Mouse (Mus musculus) heart, adult 8-10 months (tissue): ENCODE results near the gene Syt7. TPM values are rescaled to one million over a fixed set of nuclear protein-coding genes. Genes with fewer than 3 reads are reported as not detected.

ENCODE experiments used
- DNase-seq: peaks from one replicate; pipeline ENCODE4 v3.0.0; 2022; ENCODE audit warnings: low spot score
- total RNA-seq, 4 experiments: library from RNA; stranded (reverse); gene quantifications; 2 replicates each; pipeline ENCODE4 v1.2.4; 2022

Syt7 gene
- total RNA-seq, 4 experiments from 2014 or later, result 33.2 to 39.1 (median 35.8) TPM

DNA sequence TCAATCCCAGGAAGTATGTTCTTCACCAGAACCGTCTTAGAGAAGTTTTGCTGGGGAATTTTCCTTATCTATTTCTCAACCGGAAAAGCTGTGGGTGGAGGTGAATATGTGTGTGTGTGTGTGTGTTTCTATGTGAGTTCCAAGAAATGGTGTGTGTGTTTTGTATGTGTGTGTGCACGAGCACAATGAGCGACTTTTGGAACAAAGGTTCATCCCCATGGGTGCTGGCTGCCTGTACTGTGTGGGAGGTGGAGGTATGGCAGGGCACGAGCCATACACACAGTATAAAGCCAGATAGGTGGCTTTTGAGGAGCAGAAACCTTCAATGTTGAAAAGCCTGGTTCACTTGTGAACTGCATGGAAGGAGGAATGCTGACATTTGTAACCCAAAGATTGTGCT is 1.2 kb upstream of the Syt7 start:
- no peak for DNase-seq

DNA sequence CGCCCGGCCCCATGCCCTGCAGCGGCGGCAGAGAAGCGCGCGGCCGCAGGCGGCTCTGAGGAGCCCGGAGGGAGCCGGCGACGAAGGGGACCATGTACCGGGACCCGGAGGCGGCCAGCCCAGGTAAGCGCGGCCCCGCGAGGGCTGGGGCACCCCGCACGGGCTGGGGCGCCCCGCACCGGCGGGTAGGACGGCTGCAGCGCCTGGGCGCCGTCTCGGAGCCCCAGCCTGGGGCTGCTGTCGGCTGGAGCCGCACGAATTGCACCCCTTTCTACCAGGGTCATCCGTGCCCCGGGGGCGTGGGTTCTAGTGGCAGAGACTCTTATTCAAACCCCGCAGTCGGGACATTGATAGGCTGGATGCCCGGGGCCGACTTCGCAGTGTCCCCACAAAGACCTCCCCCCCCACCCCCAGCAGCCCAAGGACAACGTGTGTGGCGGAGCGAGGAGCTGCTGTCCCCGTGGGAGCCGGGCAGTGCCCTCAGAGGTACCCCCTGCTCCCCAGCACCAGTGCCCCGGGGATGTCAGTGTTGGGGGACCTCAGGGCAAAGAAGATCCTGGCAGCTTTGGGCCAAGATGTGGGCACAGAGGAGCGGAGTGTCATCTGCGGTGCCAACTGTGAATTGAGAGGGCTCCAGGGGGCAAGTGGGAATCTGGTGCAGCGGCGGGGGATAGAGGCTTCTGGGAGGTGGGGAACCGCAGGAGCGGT is 655 bp downstream of the Syt7 start:
- DNase-seq, result no peak

DNA sequence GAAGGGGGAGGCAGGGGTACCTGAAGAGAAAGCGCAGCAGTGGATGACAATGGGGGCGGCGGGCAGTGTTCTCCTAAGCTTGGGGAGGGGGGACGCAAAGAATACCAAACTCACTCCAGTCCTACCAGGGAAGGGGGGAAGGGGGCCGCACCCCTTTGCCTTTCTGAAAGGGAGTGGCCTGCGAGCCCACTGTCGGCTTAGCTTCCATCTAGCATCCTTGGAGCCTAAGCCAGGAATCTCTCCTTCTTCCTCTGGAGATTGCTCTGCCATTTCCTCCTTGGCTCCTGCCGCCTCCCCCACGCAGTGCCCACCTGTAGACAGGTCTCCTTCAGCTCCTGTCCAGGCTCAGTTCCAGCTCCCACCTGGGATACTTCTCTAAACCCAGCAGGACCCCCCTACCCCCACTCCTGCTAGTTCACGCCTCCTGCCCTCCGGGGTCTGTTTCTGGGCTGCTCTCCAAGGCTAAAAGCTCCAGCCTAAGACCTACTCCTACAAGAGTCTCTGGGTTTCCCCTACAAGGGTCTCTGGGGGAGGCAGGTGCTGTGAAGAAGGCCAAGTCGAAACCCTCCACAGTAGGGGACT is 1.3 kb downstream of the Syt7 start:
- DNase-seq, result no peak

DNA sequence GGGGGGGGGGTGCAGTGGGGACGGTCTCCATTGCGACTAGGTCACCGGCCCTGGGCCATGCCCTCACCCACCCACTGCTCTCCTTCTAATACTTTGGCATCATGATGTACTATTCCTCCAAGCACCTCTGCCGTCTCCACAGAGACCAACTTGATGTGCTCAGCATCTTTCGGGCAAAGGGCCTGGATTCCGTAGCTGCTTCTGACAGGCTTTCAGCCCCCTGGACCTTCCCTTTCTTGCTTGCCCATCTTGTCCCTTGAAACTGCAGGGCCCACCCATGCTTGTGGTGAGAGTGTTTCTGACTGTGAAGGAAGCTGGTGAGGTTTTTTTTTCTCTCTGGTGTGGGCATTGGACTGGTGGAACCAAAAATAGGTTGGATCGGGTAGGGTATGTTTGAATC is 2.1 kb downstream of the Syt7 start:
- DNase-seq, result no peak

DNA sequence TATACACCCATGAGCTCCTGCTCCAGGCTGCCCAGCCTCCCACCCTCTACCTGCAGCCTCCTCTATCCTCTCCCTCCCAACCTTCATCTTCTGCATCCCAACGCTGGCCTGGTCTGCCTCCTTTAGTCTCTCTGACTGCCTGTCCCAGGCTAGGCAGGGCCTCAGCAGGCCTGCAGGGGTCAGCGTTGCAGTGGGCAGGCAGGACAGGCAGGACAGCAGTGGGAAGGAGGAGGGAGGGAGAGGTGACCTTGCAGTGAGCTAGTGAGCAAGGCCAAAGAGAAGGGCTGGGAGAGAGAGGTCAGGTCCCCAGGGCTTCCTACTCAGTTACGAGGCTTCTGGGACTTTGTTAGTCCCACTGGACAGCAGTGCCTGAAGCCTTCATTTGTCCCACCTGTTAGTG is 3.1 kb downstream of the Syt7 start:
- peak; percentile 44 for DNase-seq

DNA sequence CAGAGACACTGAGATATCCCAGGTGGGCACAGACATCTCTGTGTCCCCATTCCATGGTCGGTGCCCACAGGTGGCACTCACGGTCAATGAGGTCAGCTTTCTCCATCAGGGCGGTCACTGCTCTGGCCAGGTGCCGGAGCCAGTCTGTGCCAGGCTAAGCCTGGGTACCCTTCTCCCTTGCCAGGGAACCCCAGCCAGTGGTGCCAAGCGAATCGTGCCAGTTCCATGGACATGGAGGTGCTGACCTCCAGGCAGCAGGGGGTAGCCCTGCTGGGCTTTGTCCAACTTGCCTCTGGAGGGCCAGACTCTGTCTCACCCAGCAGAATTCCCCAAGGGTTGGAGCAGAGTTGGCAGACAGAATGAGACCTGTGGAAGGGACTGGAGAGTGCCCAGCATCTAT is 4.6 kb downstream of the Syt7 start:
- DNase-seq, result peak; percentile 49

DNA sequence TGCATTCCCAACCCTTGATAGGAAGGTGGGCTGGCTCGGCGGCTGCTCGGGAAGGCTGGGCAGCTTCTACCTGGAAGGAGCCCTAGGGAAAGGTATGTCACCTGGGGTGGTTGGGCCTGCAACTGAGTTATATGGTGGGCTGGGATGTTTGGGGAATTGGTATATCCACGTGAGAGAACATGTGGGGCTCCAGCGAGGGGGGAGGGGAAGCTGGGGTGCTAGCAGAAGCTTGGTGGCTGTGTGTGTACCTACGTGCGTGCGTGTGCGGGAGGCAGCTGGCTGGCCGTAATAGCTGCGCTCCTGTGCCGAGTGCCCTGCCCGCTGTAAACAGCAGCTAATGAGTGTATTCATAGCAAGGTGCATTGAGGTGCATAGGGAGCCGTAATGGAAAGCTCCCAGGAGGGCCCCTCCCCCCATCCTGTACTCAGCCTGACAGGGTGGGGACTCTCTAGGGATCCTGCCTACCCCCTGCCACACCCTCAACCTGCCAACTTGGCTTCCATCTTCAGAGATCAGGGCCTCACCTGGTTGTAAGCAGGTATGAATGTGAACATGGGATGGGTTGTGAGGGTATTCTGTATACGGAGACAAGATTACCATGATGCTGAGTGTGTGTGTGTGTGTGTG is 5.1 kb downstream of the Syt7 start:
- no peak for DNase-seq

DNA sequence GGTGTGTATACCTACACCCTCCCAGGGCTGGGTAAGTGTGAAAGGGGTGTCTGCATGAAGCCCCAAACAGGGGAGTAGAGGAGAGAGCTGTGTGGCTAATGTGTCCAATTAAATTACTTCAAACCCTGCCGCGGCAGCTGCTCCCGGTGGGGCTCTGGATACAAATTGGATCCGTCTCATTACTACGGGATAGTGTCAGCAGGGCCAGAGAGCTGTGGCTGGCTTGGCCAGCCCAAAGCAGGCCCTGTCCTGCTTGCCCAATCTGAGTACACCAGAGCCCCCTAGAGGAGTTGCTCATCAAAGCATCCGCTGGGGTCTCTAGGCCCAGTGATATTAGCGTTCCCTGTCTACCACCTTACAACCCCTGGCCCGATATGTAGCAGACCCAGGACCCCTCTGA is 6.3 kb downstream of the Syt7 start:
- DNase-seq, result no peak

DNA sequence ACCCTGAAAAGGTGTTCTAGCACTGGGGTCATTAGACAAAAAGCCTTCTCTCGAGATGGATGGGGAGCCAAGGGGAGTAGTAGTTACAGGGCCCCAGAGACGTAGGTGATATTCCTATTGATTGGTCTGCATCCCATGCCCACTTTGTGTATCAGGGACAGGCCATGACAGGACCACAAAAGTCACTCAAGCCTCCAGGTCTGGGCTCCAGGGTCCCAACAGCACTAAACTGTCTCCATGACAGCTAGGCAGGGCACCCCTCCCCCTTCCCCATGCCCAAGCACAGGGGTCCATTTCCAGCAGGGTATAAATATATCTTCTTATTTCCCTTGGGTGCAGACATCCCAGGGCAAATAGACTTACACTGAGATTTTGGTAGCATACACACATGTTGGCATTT is 8.1 kb downstream of the Syt7 start:
- DNase-seq, result no peak

DNA sequence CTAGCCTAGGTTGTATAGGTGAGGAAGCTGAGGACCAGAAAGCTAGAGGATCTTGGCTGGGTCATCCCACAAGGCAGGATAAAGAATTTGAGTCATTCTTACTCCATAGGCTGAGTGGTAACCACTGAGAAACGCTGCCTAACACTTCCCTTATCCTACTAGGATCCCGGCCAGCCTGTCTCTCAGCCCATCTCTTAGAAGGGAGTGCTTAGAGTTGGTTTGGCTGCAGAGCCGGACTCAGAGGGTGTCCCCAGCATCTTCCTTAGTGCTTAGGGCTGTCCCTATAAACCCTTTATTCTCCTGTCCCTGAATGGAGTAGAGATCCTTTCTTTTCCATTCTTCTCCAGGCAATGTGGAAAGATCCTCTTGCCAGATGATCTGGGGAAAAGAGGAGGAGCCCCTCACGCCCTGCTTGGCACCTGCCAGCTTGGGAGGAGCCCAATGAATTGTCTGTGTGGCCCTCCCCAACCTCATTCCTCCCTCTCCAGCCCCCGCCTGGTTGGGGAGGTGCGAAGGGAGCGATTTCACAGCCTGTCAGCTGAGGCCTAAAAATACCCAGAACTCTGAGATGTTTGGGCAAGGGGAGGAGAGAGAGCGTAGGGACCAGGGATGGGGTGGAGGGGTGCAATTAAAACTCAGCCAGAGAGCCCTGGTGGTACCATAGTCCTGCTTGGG is 8.7 kb downstream of the Syt7 start:
- no peak for DNase-seq

DNA sequence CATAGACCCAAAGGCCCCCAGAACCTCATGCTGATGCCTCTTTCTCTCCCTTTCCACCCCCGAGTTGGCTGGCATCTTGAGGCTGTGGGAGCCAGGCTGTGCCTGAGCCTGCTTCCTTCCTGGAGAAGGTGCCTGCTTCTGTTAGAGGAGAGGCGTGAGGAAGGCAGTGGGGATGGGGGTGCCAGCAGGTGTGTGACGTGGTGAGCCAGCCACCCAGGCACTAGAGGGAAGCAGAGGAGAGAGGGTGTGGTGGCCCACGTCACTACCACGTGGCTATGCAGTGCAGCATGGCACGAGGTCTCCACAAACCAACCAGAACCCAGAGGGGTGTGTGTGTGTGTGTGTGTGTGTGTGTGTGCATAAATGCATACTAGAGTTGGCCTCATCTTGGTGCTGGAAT is 9.4 kb downstream of the Syt7 start:
- no peak for DNase-seq

DNA sequence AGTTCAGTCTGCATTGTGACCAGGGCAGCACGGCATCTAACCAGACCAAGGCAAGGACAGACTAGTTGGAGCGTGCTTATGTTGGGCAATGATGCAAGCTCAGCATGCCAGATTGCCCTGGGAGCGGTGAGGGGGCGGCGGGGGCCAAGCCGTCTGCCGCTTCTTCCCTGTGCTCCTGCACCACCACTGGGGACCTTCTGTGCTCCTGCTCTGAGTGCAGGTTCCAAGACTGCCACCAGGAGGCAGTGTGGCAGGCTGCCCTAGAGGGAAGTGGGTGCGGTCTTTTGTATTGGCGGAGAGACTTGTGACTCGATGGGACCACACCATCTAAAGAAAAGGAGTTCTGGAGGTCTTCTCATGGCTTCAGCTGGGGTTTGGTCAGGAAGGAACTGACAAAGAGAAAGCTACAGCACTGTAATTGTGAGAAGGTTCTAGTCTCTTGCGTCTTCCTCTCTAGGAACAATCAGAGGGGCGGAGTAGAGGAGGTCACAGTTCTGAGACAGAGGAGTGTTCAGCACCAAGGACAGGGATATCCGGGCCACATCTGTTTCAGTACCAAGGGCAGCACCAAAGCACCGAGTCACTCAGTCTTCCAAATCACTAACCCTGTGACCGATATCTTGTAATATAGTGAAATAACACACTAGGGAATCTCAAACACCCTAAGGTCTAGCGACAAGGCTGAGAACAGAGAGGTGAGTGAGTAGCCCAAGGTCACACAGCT is 14.0 kb downstream of the Syt7 start:
- DNase-seq, result peak; percentile 53

DNA sequence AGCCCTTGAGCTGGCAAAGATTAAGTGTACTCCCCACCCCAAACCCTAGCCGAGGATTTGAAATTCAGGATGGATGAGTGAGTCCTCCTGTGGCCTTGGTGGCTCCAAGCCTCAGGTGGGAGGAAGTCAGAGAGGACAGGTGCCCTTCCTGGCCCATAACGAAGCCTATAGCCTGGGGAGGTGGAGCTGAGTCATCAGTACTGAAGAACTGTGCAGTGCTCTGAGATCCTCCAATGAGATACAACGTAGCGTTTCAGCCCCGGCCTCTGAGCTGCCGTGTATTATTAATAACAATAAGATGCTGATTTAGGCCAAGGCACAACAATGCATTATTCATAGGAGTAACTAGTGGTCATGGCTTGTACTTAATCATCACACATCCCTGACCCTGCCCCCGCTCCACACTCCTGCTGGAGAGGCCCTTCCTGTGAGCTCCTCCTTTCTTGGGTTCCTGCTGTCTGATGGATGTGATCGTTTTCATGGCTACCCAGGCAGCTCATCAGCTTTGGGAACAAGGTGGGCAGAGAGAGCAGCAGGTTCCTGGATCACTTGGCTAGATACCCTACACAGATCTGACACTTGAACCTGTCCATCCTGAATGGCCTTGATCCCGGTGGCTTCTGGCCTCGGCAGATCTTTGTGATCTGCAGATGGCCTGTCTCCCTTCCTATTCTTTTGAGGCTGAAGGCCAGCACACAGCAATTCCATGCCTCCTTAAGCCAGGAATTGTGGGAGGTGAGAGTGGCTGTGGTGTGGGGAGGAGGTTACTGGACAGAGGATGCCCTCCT is 14.9 kb downstream of the Syt7 start:
- DNase-seq, result no peak

DNA sequence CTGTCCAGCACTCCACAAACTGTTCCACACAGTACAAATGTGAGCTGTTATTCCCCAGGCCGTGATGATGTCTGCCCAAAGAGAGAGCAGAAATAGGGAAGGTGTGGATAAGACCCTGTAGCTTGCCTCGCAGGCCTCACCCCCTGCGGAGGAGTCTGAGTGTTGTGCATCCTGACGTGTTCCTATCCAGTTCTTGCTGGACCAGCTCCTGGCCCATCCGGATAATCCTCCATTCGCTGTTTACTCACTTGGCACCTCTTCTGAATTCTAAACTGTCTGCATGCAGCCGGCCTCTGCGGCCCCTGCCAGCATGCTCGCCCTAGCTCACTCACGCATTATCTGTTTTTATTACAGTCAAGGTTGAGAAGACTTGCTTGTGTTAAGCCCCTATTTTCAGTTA is 15.5 kb downstream of the Syt7 start:
- no peak for DNase-seq

DNA sequence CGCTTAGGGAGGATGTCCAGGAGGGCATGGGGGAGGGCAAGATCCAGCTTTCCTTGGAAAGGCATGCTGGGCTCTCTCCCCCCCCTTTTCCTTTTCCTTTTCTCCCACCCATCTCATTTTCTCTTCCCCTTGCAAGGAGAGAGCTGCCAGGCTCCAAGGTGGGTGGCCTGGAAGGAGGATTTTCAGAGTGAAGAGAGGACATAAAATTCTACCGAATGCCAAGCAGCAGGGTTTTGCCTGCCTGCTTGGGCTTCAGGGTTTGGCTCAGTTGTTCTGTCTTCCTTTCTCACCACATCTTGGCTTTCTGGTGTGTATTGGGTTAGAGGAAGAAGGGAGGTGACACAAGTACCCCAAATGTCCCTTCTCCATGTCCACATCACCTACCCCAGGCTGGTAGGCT is 16.0 kb downstream of the Syt7 start:
- no peak for DNase-seq

DNA sequence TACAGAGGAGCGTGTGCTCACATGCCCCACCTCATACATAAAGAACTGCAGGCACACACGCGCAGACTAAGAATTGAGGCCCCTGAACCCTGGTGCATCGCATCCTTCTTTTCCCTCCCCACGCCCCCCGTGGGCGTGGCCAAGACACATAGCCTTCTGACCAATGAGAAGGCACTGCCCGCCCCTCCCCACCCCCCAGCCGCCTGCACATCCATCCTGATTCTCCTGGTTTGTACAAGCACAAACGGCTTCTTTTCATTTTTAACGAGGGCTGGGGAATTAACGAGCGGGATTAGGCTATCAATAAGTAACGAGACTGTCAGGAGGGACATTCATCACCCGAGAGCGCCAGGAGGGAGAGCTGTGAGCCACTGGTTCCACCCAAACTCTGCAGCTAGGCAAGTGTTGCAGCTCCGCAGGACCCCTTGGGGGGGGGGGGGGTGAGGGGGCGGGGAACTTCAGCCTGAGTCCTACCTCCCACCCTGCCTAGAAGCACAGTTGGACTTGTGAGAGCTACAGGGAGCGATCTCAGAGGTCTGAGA is 24.9 kb downstream of the Syt7 start:
- DNase-seq, result no peak

DNA sequence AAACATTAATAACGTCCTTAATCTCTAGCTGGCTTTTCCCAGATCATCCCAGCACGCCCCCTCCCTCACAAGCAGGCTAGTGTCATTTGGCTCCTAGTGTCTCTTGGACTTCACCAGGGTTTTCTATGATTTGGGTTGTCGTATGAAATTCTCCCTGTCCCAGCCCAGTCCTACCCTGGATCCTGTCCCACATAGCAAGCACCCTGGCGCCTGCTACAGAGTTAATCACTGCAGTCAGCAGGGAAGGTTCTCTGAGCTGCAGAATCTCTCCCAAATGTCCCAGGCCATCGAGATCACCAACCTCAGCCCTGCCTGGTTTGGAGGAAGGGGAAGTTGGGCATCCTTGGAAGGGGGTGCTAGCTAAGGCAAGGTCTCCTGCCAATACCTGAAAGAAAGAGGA is 26.6 kb downstream of the Syt7 start:
- no peak for DNase-seq

DNA sequence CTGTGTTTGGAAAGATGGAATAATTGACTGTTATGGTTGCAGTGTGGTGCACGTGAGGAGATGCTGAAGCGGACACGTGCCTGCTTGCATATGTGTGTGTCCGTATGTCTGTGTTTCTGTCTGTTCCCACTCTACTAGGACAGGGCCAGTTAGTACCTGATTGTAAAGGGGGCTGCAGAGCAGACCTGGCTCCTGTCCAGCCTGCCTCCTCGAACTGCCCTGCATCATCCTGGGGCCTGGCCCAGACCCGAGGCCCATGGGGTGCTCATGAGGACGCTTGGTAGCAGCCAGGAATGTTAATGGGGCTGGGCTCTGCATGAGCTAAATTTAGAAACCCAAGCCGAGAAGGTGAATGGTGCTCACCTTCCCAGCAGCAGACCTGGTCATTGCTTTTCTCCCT is 28.0 kb downstream of the Syt7 start:
- DNase-seq, result peak; percentile 51

DNA sequence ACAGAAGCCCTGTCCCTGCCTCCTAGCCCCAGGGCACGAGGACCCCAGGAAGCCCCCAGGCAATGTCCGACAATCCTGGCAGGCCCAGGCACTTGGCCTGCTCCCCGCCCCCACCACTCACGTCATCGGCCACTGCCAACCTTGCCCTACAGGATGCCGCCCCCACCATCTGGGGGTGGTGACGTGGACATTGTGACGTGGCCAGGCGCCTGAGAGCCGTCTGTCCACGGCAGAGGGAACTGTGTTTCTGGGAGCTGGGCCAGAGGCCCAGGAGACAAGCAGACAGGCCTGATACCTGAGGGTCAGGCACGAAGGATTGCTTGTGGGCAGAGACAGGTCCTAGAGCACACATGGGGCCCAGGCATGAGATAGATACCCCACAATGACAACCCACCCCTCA is 28.5 kb downstream of the Syt7 start:
- DNase-seq, result peak; percentile 66

DNA sequence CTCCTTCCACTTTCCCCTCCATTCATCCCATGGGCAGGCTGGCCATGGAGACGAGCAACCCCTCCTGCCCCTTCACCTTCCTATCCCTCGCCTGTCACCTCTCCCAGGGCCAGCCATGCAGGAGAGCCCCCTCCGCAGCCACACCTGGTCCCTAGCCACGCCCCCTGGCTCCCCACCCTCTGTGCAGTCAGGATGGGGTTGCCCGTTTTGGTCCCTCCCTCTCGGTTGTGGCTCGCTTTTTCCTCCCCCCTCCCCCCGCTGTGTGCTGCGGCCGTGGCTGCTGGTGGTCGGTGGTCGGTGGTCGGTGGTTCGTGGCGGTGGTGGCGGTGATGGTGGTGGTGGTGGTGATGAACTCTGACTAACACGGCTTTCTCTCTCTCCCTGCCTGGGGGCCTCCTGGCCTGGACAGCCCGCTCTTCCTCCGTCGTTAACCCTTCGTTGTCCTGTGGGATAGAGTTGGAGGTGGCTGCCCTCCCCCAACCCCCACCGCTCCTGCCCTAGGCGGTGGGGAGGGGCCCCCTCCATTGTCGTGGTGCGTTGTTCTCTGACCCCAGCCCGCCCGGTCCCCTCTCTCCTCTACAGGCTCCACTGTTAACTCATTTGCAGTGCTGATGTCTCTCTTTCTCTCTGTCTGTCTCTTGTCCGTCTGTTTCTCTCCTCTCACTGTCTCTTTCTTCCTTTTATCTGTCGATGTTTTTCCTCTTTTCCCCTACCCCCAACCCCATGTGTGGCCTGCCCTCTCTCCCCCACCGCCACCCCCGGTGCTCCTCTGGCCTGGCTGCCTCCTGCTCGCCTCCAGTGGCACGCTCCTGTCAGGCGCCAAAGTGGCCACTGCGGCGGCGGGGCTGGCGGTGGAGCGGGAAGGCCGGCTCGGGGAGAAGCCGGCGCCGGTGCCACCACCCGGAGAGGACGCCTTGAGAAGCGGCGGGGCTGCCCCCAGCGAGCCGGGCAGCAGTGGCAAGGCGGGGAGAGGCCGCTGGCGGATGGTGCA is 33.4 kb downstream of the Syt7 start:
- no peak for DNase-seq
